Mouse (Mus musculus) left cerebral cortex, adult 9 months (tissue): Measurements from ENCODE around the gene P4hb.
"Not testable (repeated sequence)": the region's sequence is repeated elsewhere in the genome, so short reads cannot be mapped to it uniquely, and the experiment has no call there.

Source experiments
- DNase-seq, 2 experiments: peaks; one replicate each; pipeline ENCODE4 v3.0.0; 2022; ENCODE audit warnings: low spot score in 2 of 2

P4hb gene

GRCm38 (mm10) chr11:120598283-120598989 is 25.4 kb upstream of the P4hb start, which contains the start of the genes Alyref and Anapc11:
Alyref (minus strand) TSS chr11:120598365.
Anapc11 (plus strand) TSS chr11:120598421.
- DNase-seq, result peak; percentile 79 to 91

GRCm38 (mm10) chr11:120597240-120598235 is 24.5 kb upstream of the P4hb start:
- DNase-seq, result no peak

- DNase-seq, result no peak
These were observed 15.5 kb upstream of the P4hb start for GRCm38 (mm10) chr11:120588531-120588930.

- DNase-seq, result no peak
These were observed 10.9 kb upstream of the P4hb start for GRCm38 (mm10) chr11:120583937-120584336.

- not testable (repeated sequence) for DNase-seq
These were observed 9.9 kb upstream of the P4hb start for GRCm38 (mm10) chr11:120582982-120583293.

GRCm38 (mm10) chr11:120582268-120582981 is 9.4 kb upstream of the P4hb start:
- DNase-seq, result peak in 1 of 2 experiments; percentile 31

GRCm38 (mm10) chr11:120581490-120582267 is 8.6 kb upstream of the P4hb start, which contains the start of gene Arhgdia:
Arhgdia (minus strand) TSS chr11:120581624.
- peak; percentile 73 to 86 for DNase-seq

- peak in 1 of 2 experiments; percentile 39 for DNase-seq
These were observed 7.8 kb upstream of the P4hb start for GRCm38 (mm10) chr11:120580871-120581331.

GRCm38 (mm10) chr11:120580190-120580589 is 7.1 kb upstream of the P4hb start:
- no peak for DNase-seq

- DNase-seq, result peak in 1 of 2 experiments; percentile 76
These were observed 6.5 kb upstream of the P4hb start for GRCm38 (mm10) chr11:120579316-120580107.

- no peak for DNase-seq
These were observed 5.7 kb upstream of the P4hb start for GRCm38 (mm10) chr11:120578694-120579243.

GRCm38 (mm10) chr11:120578024-120578693 is 5.1 kb upstream of the P4hb start:
- no peak for DNase-seq

GRCm38 (mm10) chr11:120577211-120578023 is 4.4 kb upstream of the P4hb start:
- DNase-seq, result no peak

GRCm38 (mm10) chr11:120576365-120576981 is 3.4 kb upstream of the P4hb start:
- DNase-seq, result no peak

- no peak for DNase-seq
These were observed 2.9 kb upstream of the P4hb start for GRCm38 (mm10) chr11:120575940-120576339.

- no peak for DNase-seq
These were observed 2.0 kb upstream of the P4hb start for GRCm38 (mm10) chr11:120575046-120575445.

GRCm38 (mm10) chr11:120574278-120574600 is 1.2 kb upstream of the P4hb start:
- DNase-seq, result no peak
